8 mouse cellular contexts compared by ENCODE assay signal in the genomic region with DNA sequence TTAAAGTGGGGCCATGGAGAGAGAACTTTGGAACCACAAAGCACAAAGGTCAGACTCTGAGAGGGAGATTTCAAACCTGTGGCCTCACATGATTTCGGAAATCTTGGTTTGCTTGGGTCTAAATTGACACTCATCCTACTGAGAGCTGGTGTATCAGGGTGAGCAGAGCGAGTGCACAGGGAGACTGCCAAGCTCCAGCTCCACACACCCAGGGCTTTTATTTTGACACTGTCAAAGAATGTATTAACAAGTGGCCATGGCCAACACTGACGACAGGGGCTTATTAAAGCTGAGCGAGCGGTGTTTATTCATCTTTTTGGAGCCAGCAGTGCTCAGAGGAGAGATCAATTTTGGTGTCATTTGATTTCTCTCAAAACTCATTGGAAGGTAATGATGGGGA. TPM values are rescaled to one million over a fixed set of nuclear protein-coding genes. Genes with fewer than 3 reads are reported as not detected.
A peak's percentile ranks its signal among the peaks of the same experiment; 100 is the strongest.
DNase-seq lines count a peak whose midpoint lies in the region; ATAC-seq and TF ChIP-seq lines count a peak whose summit lies in the region.

No protein-coding gene starts in this region.

- no peak for TF ChIP-seq CTCF in lung, adult 2 months (IDR thresholded peaks at IDR 0.05; ENCODE audit: insufficient read depth, low read length)

- ATAC-seq in embryonic facial prominence, embryonic 11.5 days (replicated peaks; ENCODE audit: insufficient number of reproducible peaks, low FRiP score, low TSS enrichment, low read depth), result no peak
- no peak; the same call in 1 of the 2 replicates for ATAC-seq in stomach, embryonic 14.5 days (ENCODE audit: insufficient number of reproducible peaks, insufficient read depth, low FRiP score, low read depth)
- ATAC-seq in cerebellum, adult (ENCODE audit: insufficient number of reproducible peaks, low FRiP score, low TSS enrichment), result no peak

- no peak overlapping the region for H3K27ac ChIP-seq in embryonic facial prominence, embryonic 11.5 days (replicated peaks; ENCODE audit: low read depth, low read length)
- no peak overlapping the region for H3K27ac ChIP-seq in stomach, embryonic 14.5 days (ENCODE audit: low read length)

- intact Hi-C loops in heart, postnatal 14 days (cut with DNase I), result loop anchor here (10.0 kb wide), 1 partner anchor 430 kb away; a partner anchor contains a TSS

- H3K4me1 ChIP-seq in embryonic facial prominence, embryonic 11.5 days (ENCODE audit: control insufficient read depth, insufficient read depth, low read length), result peaks cover 2% of the 10 kb centered on the region
- H3K4me1 ChIP-seq in lung, adult 2 months (ENCODE audit: control insufficient read depth, insufficient read depth, low read length), result peaks cover 7% of the 10 kb centered on the region
- peaks cover 16% of the 10 kb centered on the region for H3K4me1 ChIP-seq in stomach, embryonic 14.5 days (ENCODE audit: control insufficient read depth, insufficient read depth, low read length)

- H3K36me3 ChIP-seq in embryonic facial prominence, embryonic 11.5 days (replicated peaks; ENCODE audit: control insufficient read depth, insufficient read depth, low read depth, low read length), result no peaks in the 10 kb centered on the region
- no peaks in the 10 kb centered on the region for H3K36me3 ChIP-seq in stomach, embryonic 14.5 days (ENCODE audit: control insufficient read depth, insufficient read depth, low read length)

- H3K4me2 ChIP-seq in embryonic facial prominence, embryonic 11.5 days (ENCODE audit: low read depth, low read length), result no peak overlapping the region
- H3K4me2 ChIP-seq in stomach, embryonic 14.5 days (replicated peaks; ENCODE audit: low read depth, low read length), result peak overlapping the region; percentile 13; the same call in 1 of the 2 replicates

- no peaks in the 10 kb centered on the region for H3K9me3 ChIP-seq in embryonic facial prominence, embryonic 11.5 days (replicated peaks; ENCODE audit: control insufficient read depth, low read length)
- no peaks in the 10 kb centered on the region for H3K9me3 ChIP-seq in stomach, embryonic 14.5 days (ENCODE audit: control insufficient read depth, low read depth, low read length)

- TF ChIP-seq POLR2A in lung, adult 2 months (IDR thresholded peaks at IDR 0.05; ENCODE audit: borderline replicate concordance, extremely low read depth, low read depth, low read length), result no peak

- no peak overlapping the region for H3K4me3 ChIP-seq in embryonic facial prominence, embryonic 11.5 days (ENCODE audit: low read depth, low read length)
- H3K4me3 ChIP-seq in lung, adult 2 months (replicated peaks; ENCODE audit: extremely low read depth, low read depth, low read length), result no peak overlapping the region
- no peak overlapping the region for H3K4me3 ChIP-seq in stomach, embryonic 14.5 days (ENCODE audit: low read depth, low read length)

- WGBS in embryonic facial prominence, embryonic 11.5 days, result 21% methylated on average over 5 of the region's 5 CpGs
- 22% methylated on average over 5 of the region's 5 CpGs for WGBS in lung, adult 2 months
- WGBS in stomach, embryonic 14.5 days, result 19% methylated on average over 5 of the region's 5 CpGs

- peak; percentile 59 for DNase-seq in brain, adult 2 months (ENCODE audit: low read depth, low spot score)
- peak; percentile 59 for DNase-seq in embryonic facial prominence, embryonic 11.5 days (ENCODE audit: low spot score)
- peak; percentile 35 to 62 for DNase-seq in heart, postnatal 14 days
- DNase-seq in lung, adult 2 months, result peak; percentile 10
- DNase-seq in right cerebral cortex, postnatal 25 days, result no peak
- no peak for DNase-seq in frontal cortex, postnatal 36 days (ENCODE audit: low spot score in 2 of 2)

- H3K27me3 ChIP-seq in embryonic facial prominence, embryonic 11.5 days (ENCODE audit: control insufficient read depth, insufficient read depth, low read length), result no peaks in the 10 kb centered on the region
- no peaks in the 10 kb centered on the region for H3K27me3 ChIP-seq in stomach, embryonic 14.5 days (ENCODE audit: control insufficient read depth, insufficient read depth, low read length)

- no peak overlapping the region for H3K9ac ChIP-seq in embryonic facial prominence, embryonic 11.5 days (replicated peaks; ENCODE audit: low read length)
- H3K9ac ChIP-seq in stomach, embryonic 14.5 days (replicated peaks; ENCODE audit: low read depth, low read length), result no peak overlapping the region

RNA-seq across cellular contexts. Expression of a gene that starts 3.0 kb away (rescaled TPM):
- polyA plus RNA-seq in embryonic facial prominence, embryonic 11.5 days (2014; fragmentation: Nextera tagmentation; extraction: Ambion mirVana), result 8.7 and 10.5 TPM in 2 replicates
- 10 to 100 TPM; 10.7 to 12.6 TPM for total RNA-seq in heart, postnatal 14 days (2021)
- polyA plus RNA-seq in lung, adult 2 months (2012; rRNA removed), result 4.0 and 6.3 TPM in 2 replicates
- 15.6 and 15.7 TPM in 2 replicates for polyA plus RNA-seq in stomach, embryonic 14.5 days (2014; fragmentation: Nextera tagmentation; extraction: Ambion mirVana)

Comparison
In these comparisons a context has a peak if more than half of its experiments do, and no peak if none do; other contexts are left out.
1. DNase-seq: peak in brain, adult 2 months (single experiment), embryonic facial prominence, embryonic 11.5 days (single experiment), heart, postnatal 14 days (2 of 2) and lung, adult 2 months (single experiment); none in right cerebral cortex, postnatal 25 days (single experiment) and frontal cortex, postnatal 36 days (0 of 2).